Mouse (Mus musculus) retina, postnatal 1 day (tissue): ENCODE data around the gene Eef2.
"Not testable (repeated sequence)": the region's sequence is repeated elsewhere in the genome, so short reads cannot be mapped to it uniquely, and the experiment has no call there.

Source experiments
- DNase-seq: peaks from one replicate; pipeline ENCODE4 v3.0.0-alpha.2; 2012

Gene Eef2

GRCm38 (mm10) chr10:81146296-81146695 is 30.1 kb upstream of the Eef2 start:
- DNase-seq = no peak

GRCm38 (mm10) chr10:81151261-81151660 is 25.2 kb upstream of the Eef2 start:
- no peak for DNase-seq

GRCm38 (mm10) chr10:81152609-81153008 is 23.8 kb upstream of the Eef2 start:
- no peak for DNase-seq

- DNase-seq = no peak
Observed at GRCm38 (mm10) chr10:81154313-81154712, 22.1 kb upstream of the Eef2 start.

- DNase-seq = no peak
Observed at GRCm38 (mm10) chr10:81154736-81155135, 21.7 kb upstream of the Eef2 start.

- no peak for DNase-seq
Observed at GRCm38 (mm10) chr10:81161602-81162317, 14.7 kb upstream of the Eef2 start.

- no peak for DNase-seq
Observed at GRCm38 (mm10) chr10:81162318-81162652, 14.1 kb upstream of the Eef2 start.

- no peak for DNase-seq
Observed at GRCm38 (mm10) chr10:81165118-81165517, 11.3 kb upstream of the Eef2 start.

- DNase-seq = peak; percentile 100
Observed at GRCm38 (mm10) chr10:81167200-81168086, 9.0 kb upstream of the Eef2 start, which contains the start of gene Pias4. Pias4 (minus strand) TSS chr10:81167923.

- DNase-seq = no peak
Observed at GRCm38 (mm10) chr10:81168087-81168431, 8.4 kb upstream of the Eef2 start.

GRCm38 (mm10) chr10:81168521-81169244 is 7.7 kb upstream of the Eef2 start:
- DNase-seq = peak; percentile 86

- not testable (repeated sequence) for DNase-seq
Observed at GRCm38 (mm10) chr10:81169411-81169900, 7.0 kb upstream of the Eef2 start.

GRCm38 (mm10) chr10:81173132-81173531 is 3.3 kb upstream of the Eef2 start:
- DNase-seq = peak; percentile 90

GRCm38 (mm10) chr10:81174617-81175344 is 1.6 kb upstream of the Eef2 start:
- peak; percentile 92 for DNase-seq

GRCm38 (mm10) chr10:81175345-81175701 is 1.1 kb upstream of the Eef2 start:
- not testable (repeated sequence) for DNase-seq

- DNase-seq = no peak
Observed at GRCm38 (mm10) chr10:81175936-81176465, 430 bp upstream of the Eef2 start.

- no peak for DNase-seq
Observed at GRCm38 (mm10) chr10:81177491-81177925, 1.1 kb downstream of the Eef2 start.

GRCm38 (mm10) chr10:81177958-81178712 is 1.7 kb downstream of the Eef2 start:
- DNase-seq = no peak

GRCm38 (mm10) chr10:81178927-81179326 is 2.5 kb downstream of the Eef2 start:
- no peak for DNase-seq

- DNase-seq = no peak
Observed at GRCm38 (mm10) chr10:81179451-81180342, 3.3 kb downstream of the Eef2 start.
